Mouse (Mus musculus) myocyte (in vitro differentiated cells): ENCODE measurements at regions not wholly inside any gene's neighbourhood (a gene's known extent, or its start where the extent isn't known, plus 50 kb on each side); places are given as distances from the start of the nearest gene placed in this dataset.

Experiments used
- H3K27me3 ChIP-seq: one replicate; pipeline ENCODE4 v1.6.1; 2011; ENCODE audit not compliant: control insufficient read depth, insufficient read depth, insufficient read length
- H3K36me3 ChIP-seq: one replicate; pipeline ENCODE4 v1.6.1; 2011; ENCODE audit not compliant: control insufficient read depth, insufficient read depth
- H3K4me2 ChIP-seq: one replicate; pipeline ENCODE4 v1.6.1; 2011; ENCODE audit warnings: low read depth, control low read depth
- H3K4me3 ChIP-seq: one replicate; pipeline ENCODE4 v1.5.1; 2011; ENCODE audit warnings: mild to moderate bottlenecking, control low read depth, moderate library complexity
- H3K79me2 ChIP-seq: one replicate; pipeline ENCODE4 v1.6.1; 2011; ENCODE audit not compliant: control insufficient read depth, insufficient read depth
- H3ac ChIP-seq: one replicate; pipeline ENCODE4 v1.6.1; 2011; ENCODE audit not compliant: control insufficient read depth, insufficient read length
- CEBPB ChIP-seq: IDR thresholded peaks from 2 replicates; pipeline ENCODE4 v1.6.1; 2011; ENCODE audit warnings: mild to moderate bottlenecking, moderate library complexity; ENCODE audit not compliant: poor library complexity, insufficient read depth, severe bottlenecking
- E2F4 ChIP-seq: IDR thresholded peaks from one replicate; pipeline ENCODE4 v1.6.1; 2011; ENCODE audit warnings: mild to moderate bottlenecking, control low read depth, moderate library complexity; ENCODE audit not compliant: insufficient read depth
- MAX ChIP-seq: IDR thresholded peaks from one replicate; pipeline ENCODE4 v1.6.1; 2011; ENCODE audit warnings: low read depth, mild to moderate bottlenecking, control low read depth
- MYOD1 ChIP-seq, 3 experiments: IDR thresholded peaks; one replicate each; pipeline ENCODE4 v1.6.1; 2011; ENCODE audit warnings: control low read depth in 2 of 3, low read depth in 2 of 3, mild to moderate bottlenecking in 2 of 3, moderate library complexity in 1 of 3; ENCODE audit not compliant: insufficient read length in 2 of 3, control insufficient read depth in 1 of 3
- MYOG ChIP-seq, 3 experiments: IDR thresholded peaks; one replicate each; pipeline ENCODE4 v1.6.1; 2011; ENCODE audit warnings: control low read depth in 2 of 3, low read depth in 2 of 3, mild to moderate bottlenecking in 2 of 3; ENCODE audit not compliant: insufficient read length in 2 of 3, control insufficient read depth in 1 of 3, insufficient read depth in 1 of 3
- POLR2A ChIP-seq: IDR thresholded peaks from one replicate; pipeline ENCODE4 v1.6.1; 2011; ENCODE audit warnings: low read depth, mild to moderate bottlenecking, control low read depth, moderate library complexity; ENCODE audit not compliant: insufficient read length
- POLR2AphosphoS2 ChIP-seq: IDR thresholded peaks from one replicate; pipeline ENCODE4 v1.6.1; 2011; ENCODE audit warnings: low read depth, control low read depth; ENCODE audit not compliant: insufficient read length
- REST ChIP-seq: IDR thresholded peaks from one replicate; pipeline ENCODE4 v1.6.1; 2011; ENCODE audit warnings: mild to moderate bottlenecking, control low read depth, moderate library complexity; ENCODE audit not compliant: insufficient read depth, insufficient read length
- SRF ChIP-seq: IDR thresholded peaks from one replicate; pipeline ENCODE4 v1.6.1; 2011; ENCODE audit warnings: low read depth; ENCODE audit not compliant: control insufficient read depth, insufficient read length
- TCF12 ChIP-seq: IDR thresholded peaks from one replicate; pipeline ENCODE4 v1.6.1; 2011; ENCODE audit warnings: mild to moderate bottlenecking, control low read depth; ENCODE audit not compliant: poor library complexity, insufficient read depth, severe bottlenecking
- TCF3 ChIP-seq: IDR thresholded peaks from one replicate; pipeline ENCODE4 v1.6.1; 2011; ENCODE audit warnings: low read depth, control low read depth; ENCODE audit not compliant: insufficient read length
- USF1 ChIP-seq: IDR thresholded peaks from one replicate; pipeline ENCODE4 v1.6.1; 2011; ENCODE audit warnings: low read depth, mild to moderate bottlenecking, control low read depth, moderate library complexity

- Histone ChIP-seq H3K4me3 (no peak overlapping the region), H3ac (no peak overlapping the region), H3K79me2 (no peaks in the 10 kb centered on the region), H3K36me3 (no peaks in the 10 kb centered on the region), H3K4me2 (no peak overlapping the region), H3K27me3 (no peaks in the 10 kb centered on the region)
- TF ChIP-seq POLR2AphosphoS2 (no peak), SRF (no peak), POLR2A (no peak), TCF12 (no peak), E2F4 (no peak), USF1 (no peak), CEBPB (no peak), REST (no peak), MYOG (IDR thresholded peaks at IDR 0.05; ENCODE audit: control insufficient read depth in 1 of 3, insufficient read depth in 1 of 3, insufficient read length in 2 of 3, low read depth in 2 of 3) (no peak), MAX (no peak), TCF3 (no peak), MYOD1 (IDR thresholded peaks at IDR 0.05; ENCODE audit: control insufficient read depth in 1 of 3, insufficient read length in 2 of 3, low read depth in 2 of 3) (no peak)
Observed at GRCm38 (mm10) chr12:109993410-109993809, 285.5 kb upstream of the Dio3 start.

DNA sequence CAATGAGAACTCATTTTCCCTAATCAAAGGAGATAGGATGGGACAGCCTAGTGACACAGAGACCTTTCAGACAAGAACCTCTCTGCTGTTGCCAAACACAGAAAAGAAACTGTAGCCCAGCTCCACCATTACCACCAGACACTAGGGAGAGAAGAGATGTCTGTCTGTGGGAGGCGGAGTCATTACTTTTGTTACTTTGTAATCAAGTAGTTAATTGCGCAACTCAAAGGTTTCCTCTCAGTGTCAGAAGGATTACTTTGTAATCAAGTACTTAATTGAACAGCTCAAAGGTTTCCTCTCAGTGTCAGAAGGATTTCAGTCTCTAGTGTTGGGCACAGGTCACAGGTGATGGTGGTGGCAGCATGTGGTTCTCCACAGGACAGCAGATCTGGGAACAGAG, 276.2 kb upstream of the Dio3 start:
- Histone ChIP-seq H3K36me3 (no peaks in the 10 kb centered on the region), H3K27me3 (peaks cover 3% of the 10 kb centered on the region), H3K4me3 (no peak overlapping the region), H3ac (no peak overlapping the region), H3K79me2 (no peaks in the 10 kb centered on the region), H3K4me2 (no peak overlapping the region)
- TF ChIP-seq MYOD1 (IDR thresholded peaks at IDR 0.05; ENCODE audit: control insufficient read depth in 1 of 3, insufficient read length in 2 of 3, low read depth in 2 of 3) (no peak), MYOG (IDR thresholded peaks at IDR 0.05; ENCODE audit: control insufficient read depth in 1 of 3, insufficient read depth in 1 of 3, insufficient read length in 2 of 3, low read depth in 2 of 3) (no peak), USF1 (no peak), TCF12 (no peak), POLR2A (no peak), E2F4 (no peak), REST (no peak), POLR2AphosphoS2 (no peak), MAX (no peak), TCF3 (no peak), CEBPB (no peak), SRF (no peak)

- H3K4me2 ChIP-seq: no peak overlapping the region
- H3K36me3 ChIP-seq: no peaks in the 10 kb centered on the region
- H3K27me3 ChIP-seq: peaks cover 5% of the 10 kb centered on the region
- TF ChIP-seq POLR2AphosphoS2: no peak
- no peaks in the 10 kb centered on the region for H3K79me2 ChIP-seq
- no peak overlapping the region for H3K4me3 ChIP-seq
- H3ac ChIP-seq: no peak overlapping the region
Observed at GRCm38 (mm10) chr12:110009136-110009535, 269.7 kb upstream of the Dio3 start.

DNA sequence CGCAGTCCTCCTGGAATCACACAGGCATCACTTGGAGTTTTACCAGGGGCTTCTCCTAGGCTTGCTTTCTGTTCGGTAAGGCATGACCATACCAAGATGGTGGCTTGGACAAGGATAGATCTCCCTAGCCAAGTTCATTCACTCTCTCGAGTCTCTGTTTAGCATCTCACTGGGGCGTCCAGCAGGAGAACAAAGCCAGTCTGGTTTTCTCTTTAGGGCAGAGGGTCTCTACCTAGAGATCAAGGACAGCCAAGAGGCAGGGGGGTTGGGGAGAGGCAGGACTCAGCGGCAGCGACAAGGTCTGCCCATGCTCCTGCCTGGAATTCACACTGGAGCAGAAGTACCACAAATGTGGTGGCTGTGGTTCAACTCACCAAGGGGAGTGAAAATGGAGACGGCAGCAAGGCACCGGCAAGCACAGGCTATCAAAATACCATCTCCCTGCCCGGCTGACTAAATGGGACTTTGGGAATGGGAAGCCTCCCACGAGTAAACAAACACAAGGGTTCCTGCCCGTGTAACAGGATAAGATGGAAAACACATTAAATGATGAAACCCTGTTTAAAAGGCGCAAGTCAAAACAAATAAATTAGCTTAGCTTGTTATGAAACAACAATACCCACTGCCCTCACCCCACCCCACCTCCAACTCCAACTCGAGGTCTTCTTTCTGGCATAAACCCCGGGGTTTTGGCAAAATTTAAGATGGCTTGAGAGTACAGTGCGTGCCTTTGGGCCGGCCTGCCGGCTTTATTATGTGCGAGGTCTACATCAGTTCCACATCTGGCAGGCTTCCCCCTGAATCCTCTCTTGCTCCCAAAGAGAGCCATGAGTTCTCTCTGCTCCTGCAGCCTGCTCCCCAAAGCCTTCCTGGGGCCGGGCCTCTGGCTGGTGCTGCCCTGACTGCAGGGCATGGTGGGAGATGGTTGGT, 258.1 kb upstream of the Dio3 start:
- H3K79me2 ChIP-seq: no peaks in the 10 kb centered on the region
- H3K36me3 ChIP-seq: no peaks in the 10 kb centered on the region
- H3K4me3 ChIP-seq: no peak overlapping the region
- H3ac ChIP-seq: no peak overlapping the region
- peak overlapping the region; percentile 15 for H3K4me2 ChIP-seq
- no peak for TF ChIP-seq POLR2A
- TF ChIP-seq USF1: no peak
- TF ChIP-seq SRF: no peak
- no peak for TF ChIP-seq TCF3
- no peak for TF ChIP-seq CEBPB
- TF ChIP-seq POLR2AphosphoS2: no peak
- TF ChIP-seq TCF12: no peak
- TF ChIP-seq MYOD1 (IDR thresholded peaks at IDR 0.05; ENCODE audit: control insufficient read depth in 1 of 3, insufficient read length in 2 of 3, low read depth in 2 of 3): no peak
- TF ChIP-seq REST: no peak
- no peak for TF ChIP-seq E2F4
- no peak for TF ChIP-seq MYOG (IDR thresholded peaks at IDR 0.05; ENCODE audit: control insufficient read depth in 1 of 3, insufficient read depth in 1 of 3, insufficient read length in 2 of 3, low read depth in 2 of 3)
- no peak for TF ChIP-seq MAX
- no peaks in the 10 kb centered on the region for H3K27me3 ChIP-seq

- Histone ChIP-seq H3K4me3 (no peak overlapping the region), H3K36me3 (no peaks in the 10 kb centered on the region), H3K79me2 (no peaks in the 10 kb centered on the region), H3K4me2 (no peak overlapping the region), H3K27me3 (no peaks in the 10 kb centered on the region), H3ac (no peak overlapping the region)
- TF ChIP-seq REST (no peak), SRF (no peak), USF1 (no peak), E2F4 (no peak), TCF3 (no peak), TCF12 (no peak), CEBPB (no peak), MYOG (IDR thresholded peaks at IDR 0.05; ENCODE audit: control insufficient read depth in 1 of 3, insufficient read depth in 1 of 3, insufficient read length in 2 of 3, low read depth in 2 of 3) (no peak), MAX (no peak), POLR2A (no peak), POLR2AphosphoS2 (no peak), MYOD1 (IDR thresholded peaks at IDR 0.05; ENCODE audit: control insufficient read depth in 1 of 3, insufficient read length in 2 of 3, low read depth in 2 of 3) (no peak)
Observed at GRCm38 (mm10) chr12:110021690-110022089, 257.2 kb upstream of the Dio3 start.
